Mouse (Mus musculus) gonadal fat pad, adult 2 months (tissue): Measurements from ENCODE around the gene Ttll1. TPM values are rescaled to one million over a fixed set of nuclear protein-coding genes. Genes with fewer than 3 reads are reported as not detected.
A peak's percentile ranks its signal among the peaks of the same experiment; 100 is the strongest.
"Not testable (repeated sequence)": the region's sequence is repeated elsewhere in the genome, so short reads cannot be mapped to it uniquely, and the experiment has no call there.

Experiments used
- DNase-seq: peaks from one replicate; pipeline ENCODE4 v3.0.0-alpha.2; 2012; ENCODE audit warnings: low read depth
- polyA plus RNA-seq: library from polyadenylated mRNA; depleted of rRNA; stranded (reverse); fragments of >200 nt; gene quantifications from 2 replicates; pipeline ENCODE4 v1.2.3, GENCODE M21; 2012

Gene Ttll1
- polyA plus RNA-seq, 1 experiment, result 11.6 TPM

- no peak for DNase-seq
These were observed 13.1 kb upstream of the Ttll1 start for GRCm38 (mm10) chr15:83523638-83524332.

DNA sequence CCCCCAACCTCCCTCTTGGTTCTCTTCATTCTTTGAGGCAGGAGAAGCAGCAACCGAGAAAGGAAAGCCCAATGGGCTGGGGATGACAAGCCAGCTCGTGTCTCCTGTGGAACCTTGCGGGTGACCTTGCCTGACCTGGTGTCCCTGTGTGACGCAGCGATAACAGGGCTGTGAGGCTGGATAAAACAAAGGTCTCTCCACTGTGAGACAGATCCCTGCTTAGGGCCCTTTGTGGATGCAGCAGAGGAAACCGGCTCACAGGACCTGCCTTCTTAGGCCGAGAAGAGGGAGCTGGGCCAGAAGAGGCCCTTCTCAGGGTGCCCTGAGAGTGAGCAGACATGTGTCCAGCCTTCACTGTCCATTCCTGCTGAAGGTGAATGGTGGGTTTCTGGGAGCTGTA, 12.5 kb upstream of the Ttll1 start:
- DNase-seq, result no peak

DNA sequence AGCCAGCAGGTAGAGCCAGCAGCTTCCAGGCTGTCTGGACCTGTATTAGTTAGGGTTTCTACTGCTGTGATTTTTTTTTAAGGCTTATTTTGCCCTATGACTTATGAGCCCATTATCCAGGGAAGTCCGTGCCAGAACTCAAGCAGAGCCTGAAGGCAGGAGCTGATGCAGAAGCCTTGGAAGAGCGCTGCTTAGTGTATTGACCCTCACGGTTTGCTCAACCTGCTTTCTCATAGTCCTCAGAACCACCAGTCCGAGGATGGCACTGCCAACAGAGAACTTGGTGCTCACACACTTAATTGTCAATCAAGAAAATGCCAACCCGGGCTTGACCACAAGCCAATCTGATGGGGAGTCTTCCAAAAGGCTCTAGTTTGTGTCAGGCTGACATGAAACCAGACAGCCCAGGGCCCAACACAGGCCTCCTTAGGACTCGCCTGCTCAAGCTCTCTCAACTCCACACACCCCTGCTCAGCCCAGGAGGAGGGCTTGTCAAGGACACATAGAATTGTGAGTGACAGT, 10.2 kb upstream of the Ttll1 start:
- peak; percentile 93 for DNase-seq

DNA sequence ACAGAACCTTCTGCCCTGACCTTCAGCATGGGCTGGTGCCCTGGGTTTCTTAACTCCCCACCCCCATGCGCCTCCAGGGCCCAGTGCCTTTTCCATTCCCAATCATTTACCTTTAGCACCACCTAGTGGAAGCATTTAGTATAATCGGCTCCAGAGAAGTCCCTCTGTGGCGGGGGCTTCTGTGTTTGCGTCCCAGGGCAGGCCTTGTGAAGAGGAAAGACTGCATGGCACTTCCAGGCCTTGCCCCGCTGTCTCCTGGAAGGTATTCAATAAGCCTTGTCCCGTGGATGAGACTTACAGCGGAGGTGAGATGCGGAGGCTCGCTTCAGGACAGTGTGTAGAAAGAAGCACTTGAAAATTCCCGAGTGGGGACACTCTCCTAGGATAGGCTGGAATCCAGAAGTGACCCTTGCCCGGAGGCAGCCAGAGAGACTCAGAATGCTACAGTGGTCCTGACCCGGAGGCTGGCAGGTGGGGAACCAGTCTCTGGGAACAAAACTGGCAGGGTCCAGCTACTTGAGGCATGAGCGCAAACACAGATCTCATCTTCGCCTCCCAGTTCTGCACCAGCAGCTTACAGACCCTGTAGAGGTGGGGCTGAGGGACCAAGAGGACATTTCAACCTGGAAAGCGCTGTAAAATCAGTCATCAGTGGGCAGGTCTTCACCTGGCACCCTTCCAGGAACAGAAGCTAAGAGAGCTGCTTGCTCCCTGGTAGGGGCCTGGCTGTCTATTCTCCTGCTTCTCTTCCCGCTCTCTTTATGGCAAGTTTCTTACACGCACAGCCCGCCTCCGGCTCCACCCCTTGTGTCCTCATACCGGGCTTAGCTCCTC, 7.7 kb upstream of the Ttll1 start:
- no peak for DNase-seq

DNA sequence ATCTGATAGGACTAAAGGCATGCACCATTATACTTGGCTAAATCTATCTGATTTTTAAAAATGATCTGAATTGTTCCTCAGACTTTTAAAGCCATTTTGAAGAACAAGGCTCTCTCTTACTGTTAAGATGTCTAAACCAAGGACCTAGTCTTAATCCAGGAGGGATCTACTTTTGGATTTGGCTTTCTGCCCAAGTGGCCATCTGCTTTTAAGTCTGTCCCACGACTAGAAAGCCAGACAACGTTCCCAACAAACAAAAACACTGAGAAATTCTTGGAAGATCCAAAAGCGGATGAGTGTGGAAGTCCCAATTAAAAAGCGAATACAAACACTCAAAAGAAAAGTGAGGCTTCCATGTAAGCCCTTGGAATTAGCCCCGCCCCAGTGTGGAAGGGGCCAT, 4.3 kb upstream of the Ttll1 start:
- no peak for DNase-seq

DNA sequence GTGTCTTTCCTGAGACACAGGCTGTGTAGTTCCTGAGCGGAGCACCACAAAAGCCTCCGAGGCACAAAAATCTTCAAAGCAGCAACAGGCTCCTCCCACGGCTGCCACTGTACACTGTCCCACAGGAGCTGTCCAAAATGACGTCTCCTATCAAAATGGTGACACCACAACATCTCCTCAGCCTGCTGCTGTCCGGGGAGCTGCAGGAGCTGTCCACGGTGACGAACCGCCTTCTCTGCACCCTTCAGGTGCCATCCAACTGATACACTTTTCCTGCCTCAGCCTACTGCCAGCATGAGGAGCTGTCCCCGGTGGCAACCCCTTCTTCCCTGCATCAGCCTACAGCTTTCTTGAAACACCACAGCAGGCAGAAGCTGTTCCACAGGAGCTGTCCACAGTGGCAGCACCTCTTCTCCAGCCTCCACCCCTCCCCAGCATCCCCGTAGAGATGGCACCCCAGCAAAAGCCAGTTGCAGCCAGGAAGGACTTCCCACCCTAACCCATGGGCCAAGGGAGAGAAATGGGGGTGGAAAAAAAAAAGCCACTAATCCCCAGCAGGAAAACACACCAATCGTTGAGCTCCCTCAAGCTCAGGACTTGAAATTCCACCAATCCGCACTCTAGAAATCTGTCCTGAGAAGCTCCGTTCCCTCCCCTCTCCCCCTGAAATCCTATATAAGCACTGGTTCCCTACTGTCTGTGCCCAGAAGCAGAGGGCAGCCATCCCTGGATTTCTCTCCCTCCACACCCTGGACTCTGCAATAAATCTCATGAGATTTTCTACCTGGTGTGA, 2.0 kb upstream of the Ttll1 start:
- DNase-seq, result no peak

- DNase-seq, result no peak
These were observed 516 bp downstream of the Ttll1 start for GRCm38 (mm10) chr15:83509950-83510804.

- DNase-seq, result not testable (repeated sequence)
These were observed 9.2 kb downstream of the Ttll1 start for GRCm38 (mm10) chr15:83501483-83501882.

GRCm38 (mm10) chr15:83500352-83500751, 10.3 kb downstream of the Ttll1 start:
- DNase-seq, result no peak

GRCm38 (mm10) chr15:83499211-83499755, 11.4 kb downstream of the Ttll1 start:
- no peak for DNase-seq

DNA sequence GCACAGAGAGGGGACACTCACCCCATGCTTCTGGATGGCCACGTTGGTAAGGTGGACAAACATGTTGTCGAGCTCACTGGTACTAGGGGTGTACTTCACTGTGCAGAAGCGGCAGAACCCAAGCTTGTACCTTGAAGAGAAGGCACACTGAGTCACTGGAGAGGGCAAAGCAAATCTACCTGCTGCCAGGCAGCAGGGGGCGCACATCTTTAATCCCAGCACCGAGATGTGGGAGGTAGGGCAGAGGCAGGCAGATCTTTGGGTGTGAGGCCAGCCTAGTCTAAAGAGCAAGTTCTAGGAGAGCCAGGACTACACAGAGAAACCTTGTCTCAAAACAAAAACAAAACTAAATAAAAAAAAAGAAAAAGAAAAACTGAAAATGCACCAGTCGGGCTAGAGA, 13.4 kb downstream of the Ttll1 start:
- no peak for DNase-seq

DNA sequence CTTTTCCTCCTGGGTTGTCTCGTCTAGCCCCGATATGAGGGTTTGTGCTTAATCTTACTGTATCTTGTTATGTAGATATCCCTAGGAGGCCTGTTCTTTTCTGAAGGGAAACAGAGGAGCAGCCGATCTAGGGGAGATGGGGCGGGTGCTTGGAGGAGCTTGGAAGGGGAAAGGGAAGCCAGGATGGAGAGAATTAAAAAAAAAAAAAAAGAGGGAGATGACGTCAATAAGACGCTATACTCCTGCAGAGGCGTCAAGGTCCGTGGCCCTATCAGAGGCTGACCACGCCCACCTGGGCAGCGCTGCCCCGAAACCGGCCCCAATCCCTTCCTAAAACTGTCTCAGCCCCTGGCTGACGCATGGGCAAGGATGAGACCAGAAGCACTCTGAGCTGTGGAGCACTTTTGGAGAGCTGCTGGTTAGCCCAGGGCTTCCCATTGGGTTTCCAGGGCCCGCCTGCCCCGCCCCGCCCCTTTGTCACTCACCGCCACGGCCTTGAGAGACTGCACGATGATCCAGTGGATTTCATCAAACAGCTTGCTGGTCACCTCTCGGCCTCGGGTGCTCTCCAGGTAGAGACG, 14.8 kb downstream of the Ttll1 start:
- no peak for DNase-seq

GRCm38 (mm10) chr15:83495195-83495594, 15.5 kb downstream of the Ttll1 start:
- no peak for DNase-seq

GRCm38 (mm10) chr15:83494572-83494920, 16.1 kb downstream of the Ttll1 start:
- no peak for DNase-seq

GRCm38 (mm10) chr15:83493856-83494571, 16.7 kb downstream of the Ttll1 start:
- peak; percentile 38 for DNase-seq

- no peak for DNase-seq
These were observed 18.8 kb downstream of the Ttll1 start for GRCm38 (mm10) chr15:83491891-83492290.

DNA sequence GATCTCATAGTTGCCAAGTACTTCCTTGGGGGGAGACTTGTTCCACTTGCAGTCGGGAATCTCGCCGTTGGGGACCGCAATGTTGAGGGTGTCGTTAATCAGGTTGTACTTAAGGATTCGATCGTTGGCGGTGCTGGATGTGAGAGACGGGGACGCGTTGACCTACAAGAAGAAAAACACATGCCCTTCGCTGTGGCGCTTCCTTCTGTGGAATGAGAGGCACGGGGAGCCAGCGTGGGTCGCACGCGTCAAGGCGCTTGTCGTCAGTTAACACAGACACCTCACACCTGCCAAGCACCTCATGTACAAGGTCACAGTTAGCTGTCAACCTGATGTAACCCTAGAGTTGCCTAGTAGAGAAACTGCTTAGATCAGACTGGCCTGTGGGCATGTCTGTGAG, 21.2 kb downstream of the Ttll1 start:
- no peak for DNase-seq

DNA sequence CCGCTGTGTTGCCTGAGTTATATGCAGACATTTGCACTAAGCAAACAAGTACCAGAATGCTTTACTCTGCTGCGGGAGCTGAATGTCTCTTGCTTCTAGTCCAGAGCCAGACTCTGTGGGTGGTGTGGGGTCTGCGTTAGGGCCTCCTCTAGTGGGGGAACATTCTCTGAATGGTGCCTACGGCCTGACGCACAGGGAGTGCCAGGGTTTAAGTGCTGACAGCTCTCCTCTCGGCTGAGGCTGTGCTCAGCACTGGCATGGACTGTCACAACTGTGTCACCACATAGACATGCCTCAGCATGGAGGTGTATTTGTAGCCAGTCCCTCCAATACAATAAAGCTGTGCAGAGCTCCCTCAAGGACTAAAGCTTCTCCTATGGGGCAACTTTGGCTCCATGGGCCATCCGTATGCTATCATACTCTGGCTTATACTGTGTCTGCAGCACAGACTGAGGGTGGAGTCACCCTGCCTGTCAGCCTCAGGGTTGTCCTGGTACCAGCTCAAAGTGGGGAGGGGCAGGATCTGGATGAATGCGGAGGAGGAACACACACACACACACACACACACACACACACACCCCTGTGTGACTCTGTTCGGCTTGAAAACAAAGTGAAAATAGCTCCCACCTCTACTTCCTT, 23.1 kb downstream of the Ttll1 start:
- DNase-seq, result no peak

DNA sequence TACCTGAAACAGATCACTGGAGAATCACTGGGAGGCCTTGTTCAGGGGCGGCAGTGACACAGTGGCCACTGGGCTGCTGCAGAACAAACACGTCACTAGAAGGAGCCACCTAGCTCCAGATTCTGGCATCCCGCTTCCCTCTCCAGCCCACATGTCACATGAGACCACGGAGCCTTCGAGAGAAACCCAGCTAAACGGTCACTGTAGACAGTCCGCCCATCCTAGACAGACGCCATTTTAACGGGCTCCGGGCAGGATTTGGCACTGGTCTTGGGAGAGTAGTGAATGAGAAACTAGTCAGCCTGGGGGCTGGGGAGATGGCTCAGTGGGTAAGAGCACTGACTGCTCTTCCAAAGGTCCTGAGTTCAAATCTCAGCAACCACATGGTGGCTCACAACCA, 26.4 kb downstream of the Ttll1 start:
- DNase-seq, result no peak

DNA sequence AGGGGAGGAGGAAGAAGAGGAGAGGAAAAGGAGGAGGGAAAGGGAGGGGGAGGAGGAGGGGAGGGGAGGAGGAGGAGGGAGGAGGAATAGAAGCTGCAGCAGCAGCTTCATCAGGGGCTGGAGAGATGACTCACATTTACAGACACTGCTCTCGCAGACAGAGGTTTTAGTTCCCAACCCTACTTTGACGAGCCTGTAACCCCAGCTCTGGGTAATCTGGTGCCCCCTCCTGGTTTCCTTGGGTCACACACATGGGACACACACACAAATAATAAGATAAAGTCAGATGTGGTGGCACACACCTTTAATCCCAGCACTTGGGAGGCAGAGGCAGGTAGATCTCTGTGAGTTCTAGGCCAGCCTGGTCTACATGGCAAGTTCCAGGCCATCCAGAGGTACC, 27.2 kb downstream of the Ttll1 start:
- DNase-seq, result no peak
